Mouse (Mus musculus) MN1 (cell line): ENCODE measurements around the gene Bcr.

ENCODE experiments used
- DNase-seq: peaks from one replicate; pipeline ENCODE4 v3.0.0-alpha.2; 2016; ENCODE audit warnings: low spot score

Bcr gene

DNA sequence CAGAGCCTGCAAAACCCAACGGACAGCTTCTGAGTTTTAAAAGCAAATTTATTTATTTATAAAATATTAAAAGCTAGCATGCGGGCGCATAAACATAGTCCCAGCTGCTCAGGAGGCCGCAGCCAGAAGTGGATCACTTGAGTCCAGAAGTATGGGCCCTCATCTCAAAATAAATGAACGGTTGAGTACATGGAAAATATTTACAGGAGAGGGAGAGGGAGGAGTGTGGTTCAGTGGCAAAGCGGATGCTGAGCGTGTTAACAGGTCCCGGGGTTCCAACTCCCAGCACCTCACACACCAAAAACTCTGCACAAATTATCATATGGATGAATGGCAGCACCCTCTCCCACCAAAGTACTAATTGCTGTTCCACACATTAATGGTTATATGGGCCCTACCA is 2.1 kb upstream of the Bcr start:
- no peak for DNase-seq

DNA sequence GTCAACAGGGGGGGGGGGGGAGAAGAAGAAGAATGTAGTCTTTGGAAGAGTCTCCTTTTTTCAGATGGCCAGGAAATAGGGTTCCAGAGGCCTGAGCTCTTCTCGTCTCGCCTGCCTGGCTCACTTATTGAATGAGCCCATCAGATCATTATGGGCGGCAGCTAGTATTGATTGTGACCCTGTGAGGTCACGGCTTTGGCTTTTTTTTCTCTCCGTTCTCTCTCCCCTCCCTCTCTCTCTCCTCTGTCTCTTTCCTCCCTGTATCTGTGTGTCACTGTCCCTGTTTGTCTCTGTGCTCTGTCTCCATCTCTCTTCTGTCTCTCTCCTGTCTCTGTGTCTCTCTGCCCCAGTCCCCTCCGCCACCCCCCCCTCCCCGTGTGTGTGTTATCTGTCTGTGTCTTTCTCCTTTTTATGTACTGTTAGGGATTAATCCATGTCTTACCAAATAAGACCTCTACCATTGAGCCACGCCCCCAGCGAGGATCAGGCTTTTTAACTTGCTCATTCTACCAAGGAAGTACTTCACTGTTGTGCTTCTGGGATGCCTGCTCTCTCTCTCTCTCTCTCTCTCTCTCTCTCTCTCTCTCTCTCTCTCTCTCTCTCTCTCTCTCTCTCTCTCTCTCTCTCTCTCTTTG is 1.5 kb upstream of the Bcr start:
- DNase-seq = no peak

DNA sequence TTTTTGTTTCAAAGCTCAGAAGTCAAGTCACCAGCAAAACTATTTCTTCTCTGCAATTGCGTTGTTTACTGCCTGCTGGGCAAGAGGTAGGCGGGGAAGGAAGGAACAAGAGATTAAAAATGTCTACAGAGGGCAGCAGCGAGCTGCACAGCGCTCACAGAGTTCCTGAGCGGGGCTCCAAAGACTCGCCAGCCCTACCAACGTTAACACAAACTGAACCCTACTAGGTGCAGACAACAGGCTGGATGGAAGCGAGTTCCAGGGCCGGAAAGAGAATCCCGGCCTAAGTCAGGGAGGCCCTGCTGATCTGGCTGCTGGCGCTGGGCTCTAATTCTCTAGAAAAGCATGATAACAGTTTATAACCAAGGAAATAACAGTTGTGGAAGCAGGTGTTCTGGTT is 996 bp upstream of the Bcr start:
- peak; percentile 91 for DNase-seq

DNA sequence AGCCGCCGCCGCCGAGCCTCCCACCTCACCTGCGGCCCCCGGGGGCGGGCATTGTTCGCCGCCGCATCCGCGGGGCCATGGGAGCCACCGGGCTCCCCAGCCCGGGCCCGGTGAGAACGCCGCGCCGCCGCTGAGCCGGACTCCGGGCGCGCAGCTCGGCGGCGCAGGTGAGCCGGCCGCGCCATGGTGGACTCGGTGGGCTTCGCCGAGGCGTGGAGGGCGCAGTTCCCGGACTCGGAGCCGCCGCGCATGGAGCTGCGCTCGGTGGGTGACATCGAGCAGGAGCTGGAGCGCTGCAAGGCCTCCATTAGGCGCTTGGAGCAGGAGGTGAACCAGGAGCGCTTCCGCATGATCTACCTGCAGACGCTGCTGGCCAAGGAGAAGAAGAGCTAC is 447 bp downstream of the Bcr start:
- DNase-seq = no peak

DNA sequence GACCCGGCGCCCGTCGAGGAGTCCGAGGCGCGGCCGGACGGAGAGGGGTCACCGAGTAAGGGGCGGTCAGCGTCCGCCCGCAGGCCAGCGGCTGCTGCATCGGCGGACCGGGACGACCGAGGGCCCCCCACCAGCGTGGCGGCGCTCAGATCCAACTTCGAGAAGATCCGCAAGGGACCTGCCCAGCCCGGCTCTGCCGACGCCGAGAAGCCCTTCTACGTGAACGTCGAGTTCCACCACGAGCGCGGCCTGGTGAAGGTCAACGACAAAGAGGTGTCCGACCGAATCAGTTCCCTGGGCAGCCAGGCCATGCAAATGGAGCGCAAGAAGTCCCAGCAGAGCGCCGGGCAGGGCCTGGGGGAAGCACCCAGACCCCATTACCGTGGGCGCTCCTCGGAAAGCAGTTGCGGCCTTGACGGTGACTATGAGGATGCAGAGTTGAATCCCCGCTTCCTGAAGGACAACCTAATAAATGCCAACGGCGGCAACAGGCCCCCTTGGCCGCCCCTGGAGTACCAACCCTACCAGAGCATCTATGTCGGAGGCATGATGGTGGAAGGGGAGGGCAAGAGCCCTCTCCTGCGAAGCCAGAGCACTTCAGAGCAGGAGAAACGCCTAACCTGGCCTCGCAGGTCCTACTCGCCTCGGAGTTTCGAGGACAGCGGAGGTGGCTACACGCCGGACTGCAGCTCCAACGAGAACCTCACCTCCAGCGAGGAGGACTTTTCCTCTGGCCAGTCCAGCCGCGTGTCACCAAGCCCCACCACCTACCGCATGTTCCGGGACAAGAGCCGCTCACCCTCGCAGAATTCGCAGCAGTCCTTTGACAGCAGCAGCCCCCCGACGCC is 1.2 kb downstream of the Bcr start:
- no peak for DNase-seq

DNA sequence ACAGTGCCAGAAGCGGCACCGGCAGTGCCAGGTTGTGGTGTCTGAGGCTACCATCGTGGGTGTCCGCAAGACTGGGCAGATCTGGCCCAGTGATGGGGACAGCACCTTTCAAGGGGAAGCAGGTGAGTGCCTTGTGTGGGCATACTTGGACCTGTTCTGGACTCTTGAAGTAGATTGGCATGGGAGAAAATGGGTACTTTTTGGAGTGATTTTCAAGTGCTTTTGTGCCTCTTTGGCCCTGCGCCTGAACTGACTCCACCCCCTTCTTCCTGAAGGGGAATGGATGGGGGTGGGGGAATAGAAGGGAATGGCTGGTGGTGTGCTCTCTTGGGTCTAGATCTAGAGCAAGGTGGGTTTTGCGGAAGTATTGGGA is 1.8 kb downstream of the Bcr start:
- DNase-seq = no peak

DNA sequence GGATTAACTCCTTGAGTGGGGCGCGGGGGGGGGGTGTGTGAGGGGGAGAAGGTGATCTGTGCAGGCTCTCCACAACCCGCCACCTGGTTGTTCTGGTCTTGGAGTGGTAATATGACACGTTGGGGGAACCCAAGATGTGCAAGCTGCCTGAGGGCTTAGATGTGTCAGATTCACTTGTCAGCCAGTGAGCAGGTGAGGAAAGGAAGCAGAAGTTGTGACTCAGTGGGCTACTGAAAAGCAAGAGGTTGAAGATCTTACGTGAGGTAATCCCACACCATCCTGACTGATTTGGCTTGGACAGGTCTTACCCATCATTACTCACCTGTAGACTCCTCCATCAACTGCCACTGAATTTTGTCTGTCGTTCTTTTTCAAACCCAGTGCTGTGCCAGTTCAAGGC is 2.2 kb downstream of the Bcr start:
- no peak for DNase-seq

DNA sequence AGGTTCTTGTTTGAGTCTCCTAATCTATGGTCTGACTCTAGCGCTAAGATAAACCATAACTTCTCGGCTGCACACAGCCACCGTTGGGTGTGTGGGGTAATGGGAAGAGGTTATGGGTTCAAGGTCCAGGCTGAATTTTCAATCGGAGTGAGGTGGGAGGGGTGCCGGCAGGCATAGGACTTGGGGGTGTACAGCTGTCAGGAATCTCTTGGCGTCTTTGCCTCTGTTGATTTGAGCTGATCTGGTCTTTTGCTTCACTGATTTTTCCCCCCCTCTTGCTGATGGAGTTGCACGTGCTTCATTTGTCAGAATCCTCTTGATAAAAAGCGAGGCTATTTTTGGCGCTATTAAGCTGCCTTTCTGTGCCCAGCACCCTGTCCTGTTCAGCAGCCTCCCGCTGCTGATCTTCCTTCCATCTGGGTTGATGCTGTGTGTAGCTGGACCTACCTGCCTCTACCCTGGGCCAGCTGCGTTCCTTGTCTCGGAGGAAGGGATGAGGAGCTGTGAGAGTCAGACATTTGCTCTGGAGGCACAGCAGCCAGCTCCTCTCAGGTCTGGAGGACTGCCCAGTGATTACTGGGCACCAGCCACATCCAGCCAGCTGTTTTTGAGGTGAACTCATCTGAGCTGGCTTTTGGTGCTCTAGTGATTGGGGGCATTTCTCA is 3.0 kb downstream of the Bcr start:
- DNase-seq = peak; percentile 60

DNA sequence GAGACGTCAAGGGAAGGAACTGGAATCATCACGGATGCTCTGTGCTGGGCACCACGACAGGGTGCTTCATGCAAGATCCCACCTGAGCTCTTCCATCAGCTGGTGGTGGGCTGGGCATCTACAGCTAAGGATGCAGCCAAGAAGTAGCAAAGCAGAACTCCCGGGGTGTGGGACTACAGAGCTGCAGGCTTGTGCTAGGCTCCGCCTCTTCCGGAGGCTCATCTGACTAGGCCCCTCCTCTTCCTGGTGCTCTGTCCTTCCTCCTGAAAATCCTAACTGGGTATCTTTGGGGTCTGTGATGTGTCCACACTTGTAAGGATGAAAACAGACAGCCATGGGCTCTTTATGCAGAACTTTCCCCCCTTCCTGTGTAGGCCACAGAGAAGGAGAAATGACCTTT is 5.3 kb downstream of the Bcr start:
- DNase-seq = no peak

DNA sequence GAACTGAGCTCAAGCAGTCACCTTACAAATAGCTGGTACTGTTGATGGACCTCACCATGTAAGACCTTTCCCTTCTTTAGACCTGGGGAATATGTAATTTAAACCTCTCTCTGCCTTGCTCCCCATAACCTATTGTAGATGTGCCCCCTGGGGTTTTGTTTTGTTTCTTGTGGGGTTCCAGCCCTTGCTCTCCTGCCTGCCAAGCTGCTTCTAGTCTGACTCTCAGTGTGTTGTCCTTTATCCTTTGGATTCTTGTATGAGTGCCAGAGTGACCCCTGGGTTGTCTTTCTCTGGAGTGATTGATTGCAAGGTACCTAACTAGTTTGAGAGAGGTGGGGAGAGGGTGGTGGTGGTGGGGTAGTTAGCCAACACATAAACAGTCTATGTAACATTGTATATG is 7.1 kb downstream of the Bcr start:
- no peak for DNase-seq

DNA sequence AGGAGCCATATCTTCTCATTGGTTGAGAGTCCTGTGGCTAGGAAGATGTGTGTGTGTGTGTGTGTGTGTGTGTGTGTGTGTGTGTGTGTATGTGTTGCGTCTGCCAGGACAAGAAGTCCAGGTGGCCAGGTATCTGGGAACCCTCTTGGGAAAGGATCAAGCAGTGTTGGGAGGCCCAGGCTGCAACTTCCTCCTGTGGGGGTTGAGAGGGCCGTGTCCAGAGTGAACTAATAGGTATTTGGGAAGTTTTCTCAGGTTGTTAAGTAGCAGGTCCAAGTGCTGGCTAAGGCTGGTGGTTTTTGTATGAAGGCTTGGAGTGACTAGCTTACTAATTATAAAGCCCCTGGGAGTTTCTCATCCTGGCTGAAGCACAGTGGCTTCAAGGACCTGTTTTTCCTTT is 7.7 kb downstream of the Bcr start:
- DNase-seq = no peak

DNA sequence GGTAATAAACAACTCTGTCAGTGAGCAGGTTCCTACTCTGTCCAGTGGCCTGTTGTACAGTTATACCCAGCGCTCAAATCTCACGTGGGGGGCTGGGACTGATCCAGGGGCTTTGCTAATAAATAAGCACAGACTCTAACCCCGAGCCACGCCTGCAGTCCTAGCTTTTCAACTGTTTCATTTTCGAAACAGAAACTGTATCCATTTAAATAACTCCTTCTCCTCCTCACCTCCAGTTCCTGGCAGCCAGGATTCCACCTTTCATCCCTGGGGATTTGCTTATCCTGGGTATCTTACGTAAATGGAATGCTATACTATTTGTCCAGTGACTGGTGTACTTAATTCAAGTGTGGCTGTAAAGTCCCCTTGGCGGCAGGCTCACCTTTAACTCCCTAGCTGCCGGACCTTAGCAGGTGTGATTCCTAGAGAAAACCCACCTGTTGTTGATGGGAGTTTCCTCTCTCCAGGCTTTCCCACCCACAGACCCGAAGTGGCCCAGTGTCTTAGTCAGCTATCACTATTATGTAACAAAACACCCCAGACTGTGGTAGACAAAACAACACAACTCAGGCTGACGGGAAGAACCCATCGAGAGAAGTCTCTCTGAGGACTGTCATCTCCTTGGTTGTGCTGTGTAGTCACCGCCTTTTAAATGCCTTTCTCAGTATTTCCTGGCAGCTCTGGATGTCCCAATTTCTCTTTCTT is 8.4 kb downstream of the Bcr start:
- no peak for DNase-seq

DNA sequence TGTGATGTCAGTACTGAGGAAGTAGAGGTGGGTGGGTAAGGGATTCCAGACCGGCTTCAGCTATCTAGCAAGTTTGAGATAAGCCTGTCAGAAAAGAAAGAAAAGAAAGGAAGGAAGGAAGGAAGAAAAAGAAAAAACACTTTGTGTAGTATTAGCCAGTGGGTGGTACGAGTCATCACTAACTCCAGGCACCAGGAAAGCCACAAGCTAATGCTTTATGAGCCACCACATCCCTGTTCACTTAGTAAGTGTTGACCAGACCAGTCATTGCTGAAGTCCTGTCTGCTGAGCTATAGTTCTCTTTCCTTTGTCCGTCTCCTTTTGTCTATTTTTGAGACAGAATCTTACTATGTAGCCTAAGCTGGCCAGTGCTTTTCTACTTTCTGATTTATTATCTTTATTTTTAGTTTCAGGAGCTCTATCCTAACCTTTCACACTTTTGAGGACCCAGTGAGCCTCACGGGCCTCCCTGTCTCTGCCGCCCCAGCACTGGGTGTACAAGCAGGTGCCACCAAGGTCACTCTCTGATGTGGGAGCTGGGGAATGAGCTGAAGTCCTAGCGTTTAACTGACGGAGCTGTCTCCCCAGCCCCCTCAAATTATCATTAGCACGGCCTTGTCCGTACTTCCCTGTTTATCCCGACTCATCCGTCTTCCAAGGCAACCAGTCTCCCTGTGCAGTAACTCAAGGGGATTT is 10.0 kb downstream of the Bcr start:
- no peak for DNase-seq

DNA sequence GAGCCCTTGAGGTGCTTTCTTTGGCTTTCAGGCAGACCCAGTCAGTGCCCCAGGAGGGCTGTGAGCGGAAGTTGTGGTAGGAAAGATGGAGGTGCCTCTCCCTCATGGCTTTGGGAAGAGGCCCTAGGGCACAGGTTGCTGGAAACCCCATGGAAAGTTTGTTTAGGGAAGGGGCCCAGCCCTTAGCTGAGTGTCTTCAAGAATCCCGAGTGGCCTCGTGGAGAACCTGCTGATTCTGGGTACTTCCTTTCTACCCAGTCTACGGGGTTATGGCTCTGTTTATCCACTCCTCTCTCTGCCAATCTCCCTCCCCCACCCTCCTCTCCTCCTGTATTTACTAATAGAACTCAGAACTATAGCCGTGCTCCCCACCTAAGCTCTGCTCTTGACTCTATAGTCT is 15.3 kb downstream of the Bcr start:
- no peak for DNase-seq

DNA sequence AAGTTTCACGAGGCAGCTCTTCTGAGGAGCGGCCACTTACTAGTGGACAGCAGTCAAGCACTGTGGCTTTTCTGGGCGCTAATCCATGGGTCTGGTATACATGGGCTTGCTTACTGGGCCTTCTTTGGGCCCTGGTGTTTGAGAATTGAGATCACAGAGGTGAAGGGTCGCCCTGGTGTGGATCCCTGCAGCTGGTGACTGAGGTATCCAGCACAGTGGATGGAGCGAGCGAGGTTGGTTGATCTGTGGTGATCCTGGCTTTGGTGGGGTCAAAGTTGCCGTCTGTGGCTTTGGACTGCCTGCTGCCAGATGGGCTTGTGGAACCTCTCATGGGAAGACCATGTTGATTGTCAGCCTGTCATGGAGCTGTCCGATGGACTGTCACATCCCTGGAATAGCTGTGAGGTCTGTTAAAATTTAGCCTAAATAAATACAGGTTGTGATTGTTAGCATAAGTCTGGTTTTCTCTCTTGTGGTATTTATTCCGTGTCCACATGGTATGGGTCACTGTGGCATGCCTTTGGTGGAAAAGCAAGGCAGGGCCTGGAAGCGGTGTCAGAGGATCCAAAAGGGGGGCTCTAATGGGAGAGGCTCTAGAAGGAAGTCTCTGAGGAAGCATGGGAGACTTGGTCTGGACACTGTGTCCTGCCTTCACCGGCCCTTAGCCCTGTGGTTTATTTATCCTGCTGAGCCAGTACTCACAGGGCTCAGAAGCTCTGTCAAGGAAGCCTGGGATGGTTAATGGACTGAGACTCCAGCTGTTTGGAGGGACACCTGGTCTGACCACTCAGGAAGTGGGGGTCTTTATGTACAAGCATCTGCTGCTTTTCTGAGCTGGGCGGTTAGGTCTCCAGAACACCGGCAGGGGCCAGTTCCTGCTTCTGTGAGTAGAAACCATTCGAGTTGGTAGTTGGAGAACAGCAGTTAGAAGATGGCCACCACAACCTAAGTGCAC is 18.1 kb downstream of the Bcr start:
- DNase-seq = no peak

DNA sequence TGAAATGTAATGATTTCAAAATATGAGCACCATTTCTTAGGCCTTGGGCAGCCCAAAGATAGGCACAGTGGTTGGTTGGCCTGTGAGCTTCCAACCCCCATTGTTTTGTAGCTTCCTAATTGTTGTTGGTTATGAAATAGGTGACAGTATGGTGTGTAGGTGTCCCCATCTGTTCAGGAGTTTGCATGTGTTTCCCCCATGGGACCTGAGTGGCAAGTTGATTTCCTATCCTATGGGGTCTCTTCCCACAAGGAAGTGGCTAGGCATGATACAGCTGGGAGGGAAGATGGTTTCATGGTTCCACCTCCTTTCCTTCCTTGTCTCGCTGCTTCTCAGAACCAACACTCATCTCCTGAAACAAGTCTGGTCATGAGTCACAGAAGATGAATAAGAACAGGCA is 24.9 kb downstream of the Bcr start:
- DNase-seq = no peak

DNA sequence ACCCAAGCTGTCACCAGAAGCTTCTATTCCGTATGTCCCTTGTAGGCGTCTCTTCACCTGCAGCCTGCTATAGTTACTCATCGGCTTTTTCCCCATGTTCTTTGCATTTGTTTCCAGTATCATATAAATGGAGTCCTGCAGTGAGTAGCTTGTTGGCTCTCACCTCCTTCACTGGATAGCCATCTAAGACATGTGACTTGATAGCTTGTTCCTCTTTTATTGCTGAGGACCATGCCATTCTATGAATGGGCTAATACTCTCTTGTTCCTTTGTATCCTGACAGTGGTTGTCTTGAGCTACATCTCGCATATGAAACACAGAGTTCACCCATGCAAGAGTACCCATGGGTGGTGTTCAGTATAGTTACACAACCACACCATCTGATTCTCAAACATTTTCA is 28.1 kb downstream of the Bcr start:
- no peak for DNase-seq

DNA sequence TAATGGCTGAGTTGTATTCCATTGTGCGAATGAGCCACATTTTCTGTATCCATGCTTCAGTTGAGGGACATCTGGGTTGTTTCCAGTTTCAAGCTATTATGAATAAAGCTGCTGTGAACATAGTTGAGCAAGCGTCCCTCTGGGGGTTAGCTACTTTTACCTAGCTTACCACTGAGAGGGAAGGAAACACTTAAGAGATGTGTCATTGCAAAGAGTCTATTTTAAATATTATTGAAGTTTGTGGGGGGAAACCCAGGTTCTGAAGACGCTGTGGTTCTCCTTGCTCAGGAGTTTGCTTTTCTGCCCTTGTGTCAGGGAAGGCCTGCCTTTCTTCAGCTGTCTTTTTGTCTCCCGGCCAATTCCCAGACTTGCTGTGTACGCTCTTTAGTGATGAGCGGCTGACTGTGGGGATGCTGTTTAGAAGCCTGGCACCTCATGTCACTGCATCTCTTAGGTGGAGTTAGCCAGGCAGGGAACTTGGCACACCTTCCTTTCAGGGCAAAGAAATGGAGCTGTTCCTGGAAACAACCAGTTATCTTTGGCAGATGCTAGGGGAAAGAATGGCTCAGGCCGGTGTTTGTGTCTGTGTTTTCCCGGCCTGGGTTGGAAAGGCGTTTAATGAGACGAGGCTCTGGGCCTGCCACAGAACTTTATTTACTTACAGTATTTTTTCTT is 31.2 kb downstream of the Bcr start:
- peak; percentile 29 for DNase-seq

DNA sequence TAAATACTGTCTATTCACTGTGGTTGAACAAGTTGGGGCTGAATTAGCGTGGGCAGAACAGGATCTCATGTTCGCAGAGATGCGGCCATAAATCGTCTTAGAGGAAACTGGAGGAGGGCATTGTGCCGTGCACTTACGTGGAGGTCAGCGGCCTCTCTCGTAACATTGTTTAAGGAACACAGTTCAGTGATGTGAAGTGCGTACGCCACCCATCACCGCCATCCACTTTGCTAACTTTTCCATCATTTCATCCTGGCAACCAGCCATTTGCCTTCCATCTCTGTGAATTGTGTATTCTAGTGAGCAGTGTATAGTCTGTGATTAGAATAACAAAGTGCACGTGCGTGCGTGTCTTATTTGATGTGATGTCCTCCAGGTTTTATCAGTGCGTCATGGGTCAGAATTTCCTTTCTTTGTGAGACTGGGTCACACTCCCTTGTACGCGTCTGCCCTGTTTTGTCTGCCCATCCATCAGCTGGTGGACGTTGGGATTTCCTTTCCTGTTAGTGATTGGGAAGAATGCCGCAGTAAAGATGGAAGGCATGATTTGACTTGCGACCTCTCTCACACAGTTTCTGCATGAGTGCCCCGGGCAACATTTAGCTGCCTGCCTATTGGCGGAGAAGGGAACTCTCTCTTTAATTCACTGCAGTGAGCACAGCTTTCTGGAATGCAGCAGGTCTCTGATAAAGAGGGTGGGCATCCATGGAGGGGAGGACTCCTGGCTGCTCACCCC is 33.0 kb downstream of the Bcr start:
- DNase-seq = no peak

DNA sequence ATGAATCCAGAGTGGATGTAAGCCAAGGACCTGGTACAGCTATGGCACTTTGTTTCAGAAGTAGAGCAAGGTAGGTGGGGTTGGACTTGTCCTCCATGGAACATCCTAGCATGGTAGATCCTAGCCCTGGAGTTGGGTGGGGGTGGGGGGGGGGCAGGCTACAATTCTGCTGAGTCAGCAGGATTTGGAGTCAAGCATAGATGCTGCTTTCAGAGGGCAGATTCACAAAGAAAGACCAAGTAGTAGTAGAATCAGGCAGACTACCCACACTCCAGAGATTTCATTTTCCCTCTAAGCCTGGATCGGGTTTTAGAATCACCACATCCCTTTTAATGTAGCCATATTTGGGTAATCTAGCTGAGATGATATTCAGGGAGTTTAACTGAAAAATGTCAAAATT is 33.9 kb downstream of the Bcr start:
- no peak for DNase-seq
